Mouse (Mus musculus): ENCODE data around the gene Emilin1. TPM values are rescaled to one million over a fixed set of nuclear protein-coding genes. Genes with fewer than 3 reads are reported as not detected.

The Emilin1 gene
- polyA plus RNA-seq, 1 experiment from 2014 or later = 95.1 TPM

- no peaks in the 10 kb centered on the region for H3K9me3 ChIP-seq (ENCODE audit: control insufficient read depth, low read length)
- H3K27me3 ChIP-seq (replicated peaks; ENCODE audit: control insufficient read depth, insufficient read depth, low read length) = peaks cover 5% of the 10 kb centered on the region; the same call in 1 of the 2 replicates
- no peak overlapping the region for H3K27ac ChIP-seq (ENCODE audit: low read depth, low read length)
- no peak overlapping the region for H3K4me2 ChIP-seq
- WGBS = 81% methylated on average over 6 of the region's 6 CpGs
- H3K36me3 ChIP-seq (ENCODE audit: control insufficient read depth, insufficient read depth, low read length) = no peaks in the 10 kb centered on the region
- DNase-seq (ENCODE audit: low spot score) (no peak), ATAC-seq (replicated peaks; ENCODE audit: low FRiP score) (no peak)
- peaks cover 9% of the 10 kb centered on the region for H3K4me1 ChIP-seq (replicated peaks; ENCODE audit: control insufficient read depth, insufficient read depth, low read length)
- no peak overlapping the region for H3K9ac ChIP-seq (ENCODE audit: low read depth, low read length)
- H3K4me3 ChIP-seq (ENCODE audit: low read depth, low read length) = no peak overlapping the region
Observed at GRCm38 (mm10) chr5:30944344-30944743, 31.1 kb downstream of the Emilin1 start.

- peaks cover 11% of the 10 kb centered on the region for H3K4me1 ChIP-seq (replicated peaks; ENCODE audit: control insufficient read depth, insufficient read depth, low read length)
- H3K9me3 ChIP-seq (ENCODE audit: control insufficient read depth, low read length) = no peaks in the 10 kb centered on the region
- peak within 1 kb of the TSS; percentile 26 for H3K9ac ChIP-seq (ENCODE audit: low read depth, low read length)
- 8% methylated on average over 44 of the region's 44 CpGs for WGBS
- DNase-seq (ENCODE audit: low spot score) (peak; percentile 41), ATAC-seq (replicated peaks; ENCODE audit: low FRiP score) (peak; percentile 51; the same call in 1 of the 2 replicates)
- H3K36me3 ChIP-seq (ENCODE audit: control insufficient read depth, insufficient read depth, low read length) = no peaks in the 10 kb centered on the region
- peaks cover 5% of the 10 kb centered on the region; the same call in 1 of the 2 replicates for H3K27me3 ChIP-seq (replicated peaks; ENCODE audit: control insufficient read depth, insufficient read depth, low read length)
- no peak within 1 kb of the TSS for H3K27ac ChIP-seq (ENCODE audit: low read depth, low read length)
- H3K4me3 ChIP-seq (ENCODE audit: low read depth, low read length) = peak within 1 kb of the TSS; percentile 35
- H3K4me2 ChIP-seq = peak within 1 kb of the TSS; percentile 62
Observed at GRCm38 (mm10) chr5:30944956-30945781, 32.0 kb downstream of the Emilin1 start, which contains the start of gene Cgref1. TSS of gene Cgref1 (minus strand) at chr5:30945591.

GRCm38 (mm10) chr5:30948620-30949019 is 35.4 kb downstream of the Emilin1 start:
- WGBS = 72% methylated on average over 5 of the region's 5 CpGs
- no peak for DNase-seq (ENCODE audit: low spot score)
- H3K27ac ChIP-seq (ENCODE audit: low read depth, low read length) = no peak overlapping the region
- no peak overlapping the region; the same call in 1 of the 2 replicates for H3K4me2 ChIP-seq
- no peak overlapping the region for H3K9ac ChIP-seq (ENCODE audit: low read depth, low read length)
- ATAC-seq (replicated peaks; ENCODE audit: low FRiP score) = no peak
- H3K9me3 ChIP-seq (ENCODE audit: control insufficient read depth, low read length) = no peaks in the 10 kb centered on the region
- no peak overlapping the region for H3K4me3 ChIP-seq (ENCODE audit: low read depth, low read length)
- H3K36me3 ChIP-seq (ENCODE audit: control insufficient read depth, insufficient read depth, low read length) = peaks cover 9% of the 10 kb centered on the region
- peaks cover 14% of the 10 kb centered on the region for H3K4me1 ChIP-seq (replicated peaks; ENCODE audit: control insufficient read depth, insufficient read depth, low read length)
- H3K27me3 ChIP-seq (replicated peaks; ENCODE audit: control insufficient read depth, insufficient read depth, low read length) = peaks cover 5% of the 10 kb centered on the region; the same call in 1 of the 2 replicates

- Histone ChIP-seq H3K4me1 (replicated peaks; ENCODE audit: control insufficient read depth, insufficient read depth, low read length) (peaks cover 14% of the 10 kb centered on the region), H3K27me3 (replicated peaks; ENCODE audit: control insufficient read depth, insufficient read depth, low read length) (peaks cover 5% of the 10 kb centered on the region; the same call in 1 of the 2 replicates), H3K27ac (ENCODE audit: low read depth, low read length) (peak overlapping the region; percentile 6; the same call in 1 of the 2 replicates), H3K36me3 (ENCODE audit: control insufficient read depth, insufficient read depth, low read length) (peaks cover 19% of the 10 kb centered on the region), H3K9ac (ENCODE audit: low read depth, low read length) (peak overlapping the region; percentile 63), H3K9me3 (ENCODE audit: control insufficient read depth, low read length) (no peaks in the 10 kb centered on the region), H3K4me3 (ENCODE audit: low read depth, low read length) (peak overlapping the region; percentile 62), H3K4me2 (peak overlapping the region; percentile 78)
- peak; percentile 92 for DNase-seq (ENCODE audit: low spot score)
- WGBS = under 1% methylated on average over 31 of the region's 31 CpGs
- peak; percentile 91 for ATAC-seq (replicated peaks; ENCODE audit: low FRiP score)
Observed at GRCm38 (mm10) chr5:30949654-30950326, 36.6 kb downstream of the Emilin1 start.

- Histone ChIP-seq H3K27ac (ENCODE audit: low read depth, low read length) (peak overlapping the region; percentile 6; the same call in 1 of the 2 replicates), H3K9ac (ENCODE audit: low read depth, low read length) (peak overlapping the region; percentile 63), H3K36me3 (ENCODE audit: control insufficient read depth, insufficient read depth, low read length) (peaks cover 22% of the 10 kb centered on the region)
Observed at GRCm38 (mm10) chr5:30950451-30950850, 37.2 kb downstream of the Emilin1 start.

GRCm38 (mm10) chr5:30950922-30951321 is 37.7 kb downstream of the Emilin1 start:
- no peak for ATAC-seq (replicated peaks; ENCODE audit: low FRiP score)
- H3K4me3 ChIP-seq (ENCODE audit: low read depth, low read length) = peak overlapping the region; percentile 62; the same call in 1 of the 2 replicates
- no peak overlapping the region for H3K9ac ChIP-seq (ENCODE audit: low read depth, low read length)

More at GRCm38 (mm10) chr5:30950451-30950850, 37.2 kb downstream of the Emilin1 start:
- Histone ChIP-seq H3K4me1 (replicated peaks; ENCODE audit: control insufficient read depth, insufficient read depth, low read length) (peaks cover 10% of the 10 kb centered on the region), H3K9me3 (ENCODE audit: control insufficient read depth, low read length) (no peaks in the 10 kb centered on the region), H3K27me3 (replicated peaks; ENCODE audit: control insufficient read depth, insufficient read depth, low read length) (peaks cover 2% of the 10 kb centered on the region; the same call in 1 of the 2 replicates), H3K4me2 (peak overlapping the region; percentile 78), H3K4me3 (ENCODE audit: low read depth, low read length) (peak overlapping the region; percentile 62)
- 74% methylated on average over 4 of the region's 4 CpGs for WGBS
- ATAC-seq (replicated peaks; ENCODE audit: low FRiP score) (no peak), DNase-seq (ENCODE audit: low spot score) (no peak)

GRCm38 (mm10) chr5:30951706-30952105 is 38.5 kb downstream of the Emilin1 start:
- Histone ChIP-seq H3K4me3 (ENCODE audit: low read depth, low read length) (no peak overlapping the region), H3K9ac (ENCODE audit: low read depth, low read length) (no peak overlapping the region), H3K4me1 (replicated peaks; ENCODE audit: control insufficient read depth, insufficient read depth, low read length) (peaks cover 10% of the 10 kb centered on the region), H3K36me3 (ENCODE audit: control insufficient read depth, insufficient read depth, low read length) (peaks cover 26% of the 10 kb centered on the region), H3K9me3 (ENCODE audit: control insufficient read depth, low read length) (no peaks in the 10 kb centered on the region), H3K4me2 (no peak overlapping the region), H3K27ac (ENCODE audit: low read depth, low read length) (no peak overlapping the region), H3K27me3 (replicated peaks; ENCODE audit: control insufficient read depth, insufficient read depth, low read length) (no peaks in the 10 kb centered on the region)
- ATAC-seq (replicated peaks; ENCODE audit: low FRiP score) = no peak
- WGBS = 83% methylated on average over 6 of the region's 6 CpGs
- no peak for DNase-seq (ENCODE audit: low spot score)

More at GRCm38 (mm10) chr5:30950922-30951321, 37.7 kb downstream of the Emilin1 start:
- Histone ChIP-seq H3K27me3 (replicated peaks; ENCODE audit: control insufficient read depth, insufficient read depth, low read length) (no peaks in the 10 kb centered on the region; the same call in 1 of the 2 replicates), H3K4me1 (replicated peaks; ENCODE audit: control insufficient read depth, insufficient read depth, low read length) (peaks cover 10% of the 10 kb centered on the region), H3K4me2 (peak overlapping the region; percentile 78), H3K36me3 (ENCODE audit: control insufficient read depth, insufficient read depth, low read length) (peaks cover 23% of the 10 kb centered on the region), H3K9me3 (ENCODE audit: control insufficient read depth, low read length) (no peaks in the 10 kb centered on the region), H3K27ac (ENCODE audit: low read depth, low read length) (no peak overlapping the region)
- no peak for DNase-seq (ENCODE audit: low spot score)
- WGBS = 94% methylated on average over 2 of the region's 2 CpGs

GRCm38 (mm10) chr5:30952551-30952950 is 39.3 kb downstream of the Emilin1 start:
- Histone ChIP-seq H3K9ac (ENCODE audit: low read depth, low read length) (no peak overlapping the region), H3K36me3 (ENCODE audit: control insufficient read depth, insufficient read depth, low read length) (peaks cover 29% of the 10 kb centered on the region), H3K27ac (ENCODE audit: low read depth, low read length) (no peak overlapping the region), H3K27me3 (replicated peaks; ENCODE audit: control insufficient read depth, insufficient read depth, low read length) (no peaks in the 10 kb centered on the region), H3K4me2 (no peak overlapping the region), H3K4me1 (replicated peaks; ENCODE audit: control insufficient read depth, insufficient read depth, low read length) (peaks cover 10% of the 10 kb centered on the region), H3K9me3 (ENCODE audit: control insufficient read depth, low read length) (no peaks in the 10 kb centered on the region), H3K4me3 (ENCODE audit: low read depth, low read length) (no peak overlapping the region)
- 82% methylated on average over 5 of the region's 5 CpGs for WGBS
- DNase-seq (ENCODE audit: low spot score) (no peak), ATAC-seq (replicated peaks; ENCODE audit: low FRiP score) (no peak)
